Mouse (Mus musculus): ENCODE measurements around the gene Ehf.

Gene Ehf

GRCm38 (mm10) chr2:103213547-103213946 is 89.5 kb downstream of the Ehf start:
- no peak for DNase-seq (ENCODE audit: low spot score)

Data from lung, postnatal 25 days (tissue).